11 mouse cellular contexts compared by ENCODE assay signal in the genomic region with DNA sequence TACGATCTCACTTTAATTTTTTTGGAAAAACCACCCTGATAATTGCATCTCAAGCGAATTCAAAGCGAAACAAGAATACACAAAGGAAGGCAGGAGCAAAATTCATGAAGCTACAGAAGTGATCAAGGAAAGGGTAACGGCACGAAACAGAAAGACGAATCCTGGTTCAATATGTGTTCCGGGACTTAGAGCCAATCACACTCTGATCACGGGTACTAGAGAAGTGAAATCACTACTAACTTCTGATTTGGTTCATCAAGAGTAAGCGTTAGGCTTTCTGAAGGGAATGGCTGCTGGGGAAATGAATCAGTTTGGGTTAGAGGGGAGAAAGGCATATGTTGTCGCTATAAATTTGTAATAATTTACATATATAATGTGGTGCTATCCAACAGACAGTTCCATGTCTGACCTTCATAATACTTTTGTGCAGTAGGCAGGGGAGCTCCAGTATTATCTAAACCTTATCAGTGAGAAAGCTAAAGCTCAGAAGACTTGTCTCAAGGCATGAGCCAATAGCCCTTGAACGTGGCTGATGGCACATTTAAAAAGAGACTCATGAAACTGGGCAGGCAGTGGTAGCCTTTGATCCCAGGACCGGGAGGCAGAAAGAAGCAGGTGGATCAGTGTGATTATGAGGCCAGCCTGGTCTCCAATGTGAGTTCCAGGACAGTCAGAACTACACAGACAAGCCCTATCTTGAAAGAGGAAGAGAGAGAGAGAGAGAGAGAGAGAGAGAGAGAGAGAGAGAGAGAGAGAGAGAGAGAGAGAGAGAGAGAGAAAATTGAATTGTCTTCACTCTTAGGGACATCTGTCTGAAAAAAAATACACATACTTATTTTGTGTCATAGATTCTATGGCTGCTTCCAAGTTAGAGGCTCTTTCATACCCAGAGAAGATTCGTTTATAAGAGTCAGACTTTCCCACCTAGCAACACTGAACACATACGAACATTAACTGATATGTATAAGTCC. TPM values are rescaled to one million over a fixed set of nuclear protein-coding genes. Genes with fewer than 3 reads are reported as not detected.
DNase-seq lines count a peak whose midpoint lies in the region; ATAC-seq and TF ChIP-seq lines count a peak whose summit lies in the region.
"Had no signal": no experiment of that assay in that cellular context is flagged by ENCODE, and none has a peak within 500 bp of the region (broad histone marks: within the 10 kb centered on the region; RNA-seq: fewer than 3 reads in every experiment).

No protein-coding gene starts in this region.

- H3K9ac ChIP-seq in intestine, embryonic 16.5 days (ENCODE audit: low read depth, low read length): no peak overlapping the region
- H3K9ac ChIP-seq in intestine, embryonic 15.5 days: no peak overlapping the region
- H3K9ac ChIP-seq: limb, embryonic 12.5 days had no signal

- 0 out of 2 replicates have a peak, but pooled peaks cover 3% of the 10 kb centered on the region for H3K4me1 ChIP-seq in intestine, embryonic 16.5 days (ENCODE audit: control insufficient read depth, insufficient read depth, low read length)
- no peaks in the 10 kb centered on the region for H3K4me1 ChIP-seq in intestine, embryonic 15.5 days (replicated peaks)
- H3K4me1 ChIP-seq in small intestine, adult 2 months (ENCODE audit: control insufficient read depth, insufficient read depth, insufficient read length, low read length): peaks cover 17% of the 10 kb centered on the region; the same call in 1 of the 2 replicates

- H3K4me3 ChIP-seq in intestine, embryonic 16.5 days (ENCODE audit: low read length): no peak overlapping the region
- no peak overlapping the region for H3K4me3 ChIP-seq in intestine, embryonic 15.5 days (replicated peaks)
- no peak overlapping the region for H3K4me3 ChIP-seq in small intestine, adult 2 months (ENCODE audit: low read depth, low read length)
- H3K4me3 ChIP-seq: limb, embryonic 12.5 days had no signal

- no peak for TF ChIP-seq POLR2A in small intestine, adult 2 months (IDR thresholded peaks at IDR 0.05; ENCODE audit: low read depth, low read length)

- H3K9me3 ChIP-seq in intestine, embryonic 16.5 days (ENCODE audit: control insufficient read depth, low read length): no peaks in the 10 kb centered on the region
- H3K9me3 ChIP-seq in intestine, embryonic 15.5 days: no peaks in the 10 kb centered on the region
- H3K9me3 ChIP-seq: limb, embryonic 12.5 days had no signal

- H3K27ac ChIP-seq in intestine, embryonic 16.5 days (ENCODE audit: low read length): peak overlapping the region; percentile 3; the same call in 1 of the 2 replicates
- H3K27ac ChIP-seq in intestine, embryonic 15.5 days: no peak overlapping the region
- H3K27ac ChIP-seq in small intestine, adult 2 months (ENCODE audit: insufficient read depth, low read depth, low read length): peak overlapping the region; percentile 85
- H3K27ac ChIP-seq: limb, embryonic 12.5 days had no signal

- no peak for ATAC-seq in intestine, embryonic 16.5 days
- no peak for ATAC-seq in intestine, embryonic 15.5 days

- H3K27me3 ChIP-seq in intestine, embryonic 16.5 days (replicated peaks; ENCODE audit: control insufficient read depth, insufficient read depth, low read length): no peaks in the 10 kb centered on the region
- no peaks in the 10 kb centered on the region for H3K27me3 ChIP-seq in intestine, embryonic 15.5 days (replicated peaks)
- no peaks in the 10 kb centered on the region for H3K27me3 ChIP-seq in small intestine, adult 2 months (ENCODE audit: control insufficient read depth, insufficient read depth, low read length)
- H3K27me3 ChIP-seq: limb, embryonic 12.5 days had no signal

- 87% methylated on average over 14 of the region's 14 CpGs for WGBS in intestine, embryonic 16.5 days
- WGBS in intestine, embryonic 15.5 days: 86% methylated on average over 14 of the region's 14 CpGs
- WGBS in small intestine, adult 2 months: 36% methylated on average over 14 of the region's 14 CpGs

- H3K36me3 ChIP-seq in intestine, embryonic 16.5 days (ENCODE audit: control insufficient read depth, insufficient read depth, low read length): no peaks in the 10 kb centered on the region
- no peaks in the 10 kb centered on the region for H3K36me3 ChIP-seq in intestine, embryonic 15.5 days
- peaks cover 2% of the 10 kb centered on the region; the same call in 1 of the 2 replicates for H3K36me3 ChIP-seq in small intestine, adult 2 months (ENCODE audit: control insufficient read depth, insufficient read depth, low read length)

- H3K4me2 ChIP-seq in intestine, embryonic 16.5 days (ENCODE audit: low read depth, low read length): no peak overlapping the region
- no peak overlapping the region for H3K4me2 ChIP-seq in intestine, embryonic 15.5 days (replicated peaks)
- H3K4me2 ChIP-seq: limb, embryonic 12.5 days had no signal

- peak; percentile 36 for DNase-seq in c-Kit-negative CD71-positive TER-119-positive erythroid progenitor cells, embryonic 14.5 days (ENCODE audit: low read depth, low spot score)
- DNase-seq in liver: peak; percentile 61
- DNase-seq in left cerebral cortex, adult 18-20 months (ENCODE audit: low spot score in 2 of 2): no peak
- DNase-seq in right cerebral cortex, postnatal 4 days: no peak
- DNase-seq: cerebellum, adult 8-10 months; midbrain, embryonic 14.5 days; right cerebral cortex, postnatal 25 days had no signal

- no peak for TF ChIP-seq CTCF in small intestine, adult 2 months (IDR thresholded peaks at IDR 0.05; ENCODE audit: extremely low read depth, insufficient read length, insufficient replicate concordance, low read depth, low read length)

RNA-seq across cellular contexts. Expression of gene Cdc14a, which starts 34.0 kb away (rescaled TPM):
- 5.4 and 5.9 TPM in 2 replicates for polyA plus RNA-seq in intestine, embryonic 16.5 days (2015; fragmentation: Nextera tagmentation; extraction: Ambion mirVana)
- polyA plus RNA-seq in intestine, embryonic 15.5 days (2015; fragmentation: Nextera tagmentation; extraction: Ambion mirVana): 6.2 and 6.9 TPM in 2 replicates
- 6.6 and 8.6 TPM in 2 replicates for polyA plus RNA-seq in small intestine, adult 2 months (2012; rRNA removed)
- 1 to 10 TPM; 3.4 to 3.6 TPM for total RNA-seq in left cerebral cortex, adult 18-20 months (2021)

Comparison
In these comparisons a context has a peak if more than half of its experiments do, and no peak if none do; other contexts are left out.
1. DNase-seq: peak in c-Kit-negative CD71-positive TER-119-positive erythroid progenitor cells, embryonic 14.5 days (single experiment) and liver (single experiment); none in left cerebral cortex, adult 18-20 months (0 of 2) and right cerebral cortex, postnatal 4 days (single experiment).